ENCODE assay signal across 8 mouse cellular contexts in genomic region chr11:60540761-60541160, GRCm38 (mm10). TPM values are rescaled to one million over a fixed set of nuclear protein-coding genes. Genes with fewer than 3 reads are reported as not detected.
DNase-seq lines count a peak whose midpoint lies in the region; ATAC-seq and TF ChIP-seq lines count a peak whose summit lies in the region.

No protein-coding gene starts in this region.

- peak overlapping the region; percentile 86 for H3K9ac ChIP-seq in CH12.LX (ENCODE audit: insufficient read depth, low read depth)
- H3K9ac ChIP-seq in hindbrain, embryonic 11.5 days (ENCODE audit: low read depth, low read length), result no peak overlapping the region; the same call in 1 of the 2 replicates
- peak overlapping the region; percentile 52 for H3K9ac ChIP-seq in liver, embryonic 13.5 days

- TF ChIP-seq RAD21 in CH12.LX (IDR thresholded peaks at IDR 0.05; ENCODE audit: low read depth, low read length), result no peak

- in situ Hi-C loops in CH12.LX (cut with MboI; ENCODE audit: low pct_ligation_motif_present, low pct_unique_long_range_greater_than_20kb, low sequenced_read_pairs), result no loop called here

- peak overlapping the region; percentile 68 to 83 (median 71) for H3K4me3 ChIP-seq in CH12.LX (replicated peaks in 1 of 3; ENCODE audit: low read depth in 2 of 3, low read length in 2 of 3, poor library complexity in 1 of 3)
- H3K4me3 ChIP-seq in hindbrain, embryonic 11.5 days (ENCODE audit: low read depth, low read length), result peak overlapping the region; percentile 96
- peak overlapping the region; percentile 98 for H3K4me3 ChIP-seq in liver, embryonic 13.5 days (replicated peaks)

- no peak for ATAC-seq in hindbrain, embryonic 11.5 days (ENCODE audit: low FRiP score)
- no peak for ATAC-seq in liver, embryonic 13.5 days (ENCODE audit: low read depth)

- peak overlapping the region; percentile 8; the same call in 1 of the 2 replicates for H3K27ac ChIP-seq in CH12.LX (ENCODE audit: insufficient read depth, low read depth)
- H3K27ac ChIP-seq in hindbrain, embryonic 11.5 days (ENCODE audit: low read depth, low read length), result no peak overlapping the region
- peak overlapping the region; percentile 44; the same call in 1 of the 2 replicates for H3K27ac ChIP-seq in liver, embryonic 13.5 days

- peaks cover 9 to 43% of the 10 kb centered on the region in 2 experiments for H3K36me3 ChIP-seq in CH12.LX (replicated peaks in 1 of 2; ENCODE audit: control insufficient read depth in 1 of 2, insufficient read depth in 1 of 2, low read length in 1 of 2)
- peaks cover 2% of the 10 kb centered on the region; the same call in 1 of the 2 replicates for H3K36me3 ChIP-seq in hindbrain, embryonic 11.5 days (ENCODE audit: control insufficient read depth, insufficient read depth, low read length)
- peaks cover 23% of the 10 kb centered on the region for H3K36me3 ChIP-seq in liver, embryonic 13.5 days

- H3K4me1 ChIP-seq in CH12.LX (ENCODE audit: control insufficient read depth in 1 of 2, insufficient read depth in 2 of 2), result peaks cover 8 to 54% of the 10 kb centered on the region in 2 experiments; a peak in 3 of 4 replicates
- H3K4me1 ChIP-seq in hindbrain, embryonic 11.5 days (replicated peaks; ENCODE audit: control insufficient read depth, insufficient read depth, low read length), result peaks cover 7% of the 10 kb centered on the region
- H3K4me1 ChIP-seq in liver, embryonic 13.5 days (replicated peaks), result peaks cover 50% of the 10 kb centered on the region

- no peak for TF ChIP-seq POLR2A in CH12.LX (IDR thresholded peaks at IDR 0.05; ENCODE audit: low read depth, low read length)

- peak overlapping the region; percentile 98 for H3K4me2 ChIP-seq in CH12.LX (ENCODE audit: insufficient read depth, low read depth, poor library complexity, severe bottlenecking)
- H3K4me2 ChIP-seq in hindbrain, embryonic 11.5 days (replicated peaks; ENCODE audit: low read depth, low read length), result peak overlapping the region; percentile 99
- H3K4me2 ChIP-seq in liver, embryonic 13.5 days, result peak overlapping the region; percentile 98

- TF ChIP-seq CTCF in CH12.LX (conservative IDR thresholded peaks at IDR 0.05 in 1 of 2, IDR thresholded peaks at IDR 0.05 in 1 of 2; ENCODE audit: low read depth in 2 of 2, low read length in 2 of 2), result no peak

- H3K27me3 ChIP-seq in CH12.LX (replicated peaks), result no peaks in the 10 kb centered on the region
- no peaks in the 10 kb centered on the region for H3K27me3 ChIP-seq in hindbrain, embryonic 11.5 days (ENCODE audit: control insufficient read depth, insufficient read depth, low read length)
- H3K27me3 ChIP-seq in liver, embryonic 13.5 days, result no peaks in the 10 kb centered on the region

- H3K9me3 ChIP-seq in CH12.LX (replicated peaks; ENCODE audit: low read length), result no peaks in the 10 kb centered on the region
- H3K9me3 ChIP-seq in hindbrain, embryonic 11.5 days (ENCODE audit: control insufficient read depth, low read length), result no peaks in the 10 kb centered on the region
- H3K9me3 ChIP-seq in liver, embryonic 13.5 days (replicated peaks), result no peaks in the 10 kb centered on the region

- dilution Hi-C loops in CH12.LX (cut with MboI; ENCODE audit: extremely low pct_ligation_motif_present, extremely low pct_unique_long_range_greater_than_20kb, low sequenced_read_pairs), result no loop called here

- 71% methylated on average over 2 of the region's 2 CpGs for WGBS in hindbrain, embryonic 11.5 days
- 84% methylated on average over 2 of the region's 2 CpGs for WGBS in liver, embryonic 13.5 days (ENCODE audit: insufficient replicate concordance)

- peaks cover 74% of the 10 kb centered on the region for H3K79me2 ChIP-seq in CH12.LX (replicated peaks; ENCODE audit: control insufficient read depth, extremely low read depth, insufficient read depth, poor library complexity, severe bottlenecking)

- no peak for TF ChIP-seq EP300 in CH12.LX (IDR thresholded peaks at IDR 0.05; ENCODE audit: low read length)

- DNase-seq in CH12.LX (ENCODE audit: extremely low read depth) (no peak), MN1 (ENCODE audit: low spot score) (peak; percentile 28)
- DNase-seq in hindbrain, embryonic 11.5 days (ENCODE audit: low spot score), result no peak
- no peak for DNase-seq in liver, embryonic 13.5 days
- no peak for DNase-seq in urinary bladder, postnatal 10 days (ENCODE audit: low spot score)
- no peak for DNase-seq in cerebellum, adult 11 months
- DNase-seq in gastrocnemius, postnatal 25 days, result no peak
- DNase-seq in layer of hippocampus, adult 8-10 months (ENCODE audit: low spot score in 2 of 2), result no peak

TF ChIP-seq in CH12.LX, 34 proteins besides CTCF, POLR2A, EP300 and RAD21:
- TF ChIP-seq E2F4 (IDR thresholded peaks at IDR 0.05; ENCODE audit: insufficient replicate concordance, low read depth, low read length), result no peak
- TF ChIP-seq TCF12 (IDR thresholded peaks at IDR 0.05; ENCODE audit: low read depth, low read length), result no peak
- TF ChIP-seq NELFE (IDR thresholded peaks at IDR 0.05; ENCODE audit: low read depth, low read length), result no peak
- no peak for TF ChIP-seq NRF1 (IDR thresholded peaks at IDR 0.05; ENCODE audit: low read depth, low read length)
- no peak for TF ChIP-seq TBP (conservative IDR thresholded peaks at IDR 0.05; ENCODE audit: low read depth, low read length)
- TF ChIP-seq ZKSCAN1 (IDR thresholded peaks at IDR 0.05; ENCODE audit: borderline replicate concordance, low read depth, low read length), result no peak

RNA-seq across cellular contexts. Expression of gene Alkbh5, which starts 4.6 kb away (rescaled TPM):
- total RNA-seq in CH12.LX (2012; rRNA removed) (40.5 and 55.0 TPM in 2 replicates), CH12.LX (2014; rRNA removed) (37.2 and 42.7 TPM in 2 replicates)
- 33.8 and 39.6 TPM in 2 replicates for polyA plus RNA-seq in CH12.LX (2012; ENCODE audit: insufficient read length, low read depth)
- polyA plus RNA-seq in hindbrain, embryonic 11.5 days (2014; fragmentation: Nextera tagmentation; extraction: Ambion mirVana), result 31.1 and 33.2 TPM in 2 replicates
- 23.6 and 25.1 TPM in 2 replicates for polyA plus RNA-seq in liver, embryonic 13.5 days (2015; fragmentation: Nextera tagmentation; extraction: Ambion mirVana)
- 10 to 100 TPM; 89.1 to 99.7 TPM for total RNA-seq in gastrocnemius, postnatal 25 days (2021)
- total RNA-seq in layer of hippocampus, adult 8-10 months (2022), result 10 to 100 TPM; 53.7 to 60.9 (median 57.8) TPM
